Mouse (Mus musculus): ENCODE measurements at regions not wholly inside any gene's neighbourhood (a gene's known extent, or its start where the extent isn't known, plus 50 kb on each side); places are given as distances from the start of the nearest gene placed in this dataset.

DNA sequence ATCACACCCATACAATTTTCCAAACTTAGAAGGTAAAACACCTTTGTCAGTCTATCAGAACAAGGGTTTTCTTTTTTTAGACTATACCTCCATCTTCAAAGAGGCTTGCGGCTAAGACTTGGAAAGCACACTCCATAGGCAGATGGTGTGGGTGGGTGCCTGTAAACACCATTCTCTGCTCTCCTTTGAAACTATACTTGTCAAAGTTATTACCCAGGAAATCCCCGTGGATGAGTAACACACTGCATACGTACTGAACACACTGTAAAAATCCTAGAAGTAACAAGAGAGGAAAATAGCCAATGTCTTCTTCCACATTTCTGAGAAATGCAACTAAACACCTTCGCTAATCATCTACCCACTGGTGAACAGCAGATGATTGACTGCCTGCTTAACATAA lies 464.0 kb upstream of the Adam24 start:
- H3K27ac ChIP-seq (ENCODE audit: low read length) = no peak overlapping the region
- H3K4me2 ChIP-seq (ENCODE audit: low read depth, low read length) = no peak overlapping the region
- no peaks in the 10 kb centered on the region for H3K36me3 ChIP-seq (ENCODE audit: control insufficient read depth, insufficient read depth)
- H3K9me3 ChIP-seq (replicated peaks; ENCODE audit: control insufficient read depth, low read length) = no peaks in the 10 kb centered on the region
- no peaks in the 10 kb centered on the region for H3K27me3 ChIP-seq (ENCODE audit: control insufficient read depth, insufficient read depth, low read length)
- no peak overlapping the region for H3K4me3 ChIP-seq (ENCODE audit: low read length)
- H3K4me1 ChIP-seq (ENCODE audit: control insufficient read depth, insufficient read depth, low read length) = no peaks in the 10 kb centered on the region
- no peak for ATAC-seq (replicated peaks; ENCODE audit: extremely low read depth, insufficient read depth, low FRiP score)
- no peak overlapping the region for H3K9ac ChIP-seq (ENCODE audit: low read length)
- WGBS = 84% methylated on average over 4 of the region's 4 CpGs

DNA sequence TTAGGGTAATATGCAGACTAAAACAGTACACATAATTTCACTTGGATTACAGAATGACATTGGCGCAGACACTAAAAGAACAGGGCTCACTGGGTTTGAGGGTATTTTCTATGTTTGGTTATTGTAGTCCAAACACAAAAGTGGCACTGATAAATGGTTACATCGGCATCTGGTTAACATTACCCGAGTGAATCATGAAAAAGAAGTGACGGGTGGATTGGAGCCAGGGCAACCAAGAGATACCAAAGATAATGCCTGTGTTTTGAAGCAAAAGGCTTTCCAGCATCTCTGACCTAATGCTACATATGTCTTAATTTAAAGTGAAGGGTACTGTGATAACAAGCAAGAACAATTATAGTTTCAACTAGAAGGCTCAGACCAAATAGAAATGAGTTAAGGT lies 451.4 kb upstream of the Adam24 start:
- Histone ChIP-seq H3K9ac (ENCODE audit: low read length) (no peak overlapping the region), H3K9me3 (replicated peaks; ENCODE audit: control insufficient read depth, low read length) (no peaks in the 10 kb centered on the region), H3K27ac (ENCODE audit: low read length) (no peak overlapping the region), H3K4me3 (ENCODE audit: low read length) (no peak overlapping the region), H3K4me1 (ENCODE audit: control insufficient read depth, insufficient read depth, low read length) (no peaks in the 10 kb centered on the region), H3K27me3 (ENCODE audit: control insufficient read depth, insufficient read depth, low read length) (no peaks in the 10 kb centered on the region), H3K36me3 (ENCODE audit: control insufficient read depth, insufficient read depth) (no peaks in the 10 kb centered on the region), H3K4me2 (ENCODE audit: low read depth, low read length) (no peak overlapping the region)
- 33% methylated on average over 4 of the region's 4 CpGs for WGBS
- ATAC-seq (replicated peaks; ENCODE audit: extremely low read depth, insufficient read depth, low FRiP score) = no peak

DNA sequence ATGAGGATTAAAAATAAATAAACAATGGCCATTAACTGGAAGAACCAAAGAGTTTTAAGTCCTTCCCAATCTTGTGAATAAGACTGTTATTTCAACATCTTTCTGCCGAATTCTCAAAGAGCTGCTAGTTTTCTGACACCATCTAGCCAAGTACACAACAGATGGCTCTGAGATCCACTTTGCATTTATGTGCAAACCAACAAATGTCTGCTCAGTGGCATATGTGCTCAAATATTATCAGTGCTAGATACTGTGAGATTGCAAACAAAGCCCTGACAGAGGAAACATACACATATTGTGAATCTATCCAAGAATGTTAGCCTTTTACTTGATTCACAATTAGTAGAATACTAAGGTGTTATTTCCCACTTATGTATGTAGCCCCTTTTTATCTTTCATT lies 447.6 kb upstream of the Adam24 start:
- H3K27ac ChIP-seq (ENCODE audit: low read length) = no peak overlapping the region
- no peak overlapping the region for H3K4me3 ChIP-seq (ENCODE audit: low read length)
- H3K9me3 ChIP-seq (replicated peaks; ENCODE audit: control insufficient read depth, low read length) = no peaks in the 10 kb centered on the region
- H3K4me2 ChIP-seq (ENCODE audit: low read depth, low read length) = no peak overlapping the region
- no peak overlapping the region for H3K9ac ChIP-seq (ENCODE audit: low read length)
- H3K4me1 ChIP-seq (ENCODE audit: control insufficient read depth, insufficient read depth, low read length) = no peaks in the 10 kb centered on the region
- no peak for ATAC-seq (replicated peaks; ENCODE audit: extremely low read depth, insufficient read depth, low FRiP score)
- H3K36me3 ChIP-seq (ENCODE audit: control insufficient read depth, insufficient read depth) = no peaks in the 10 kb centered on the region
- H3K27me3 ChIP-seq (ENCODE audit: control insufficient read depth, insufficient read depth, low read length) = no peaks in the 10 kb centered on the region
- 50% methylated on average over 1 of the region's 1 CpGs for WGBS

All from heart, embryonic 16.5 days (tissue).